Mouse (Mus musculus) forelimb bud, embryonic 11.5 days (tissue): Measurements from ENCODE around the gene Rasl10a.

Source experiments
- DNase-seq: peaks from one replicate; pipeline ENCODE4 v3.0.0-alpha.2; 2012; ENCODE audit warnings: low read depth, low spot score

Rasl10a gene

DNA sequence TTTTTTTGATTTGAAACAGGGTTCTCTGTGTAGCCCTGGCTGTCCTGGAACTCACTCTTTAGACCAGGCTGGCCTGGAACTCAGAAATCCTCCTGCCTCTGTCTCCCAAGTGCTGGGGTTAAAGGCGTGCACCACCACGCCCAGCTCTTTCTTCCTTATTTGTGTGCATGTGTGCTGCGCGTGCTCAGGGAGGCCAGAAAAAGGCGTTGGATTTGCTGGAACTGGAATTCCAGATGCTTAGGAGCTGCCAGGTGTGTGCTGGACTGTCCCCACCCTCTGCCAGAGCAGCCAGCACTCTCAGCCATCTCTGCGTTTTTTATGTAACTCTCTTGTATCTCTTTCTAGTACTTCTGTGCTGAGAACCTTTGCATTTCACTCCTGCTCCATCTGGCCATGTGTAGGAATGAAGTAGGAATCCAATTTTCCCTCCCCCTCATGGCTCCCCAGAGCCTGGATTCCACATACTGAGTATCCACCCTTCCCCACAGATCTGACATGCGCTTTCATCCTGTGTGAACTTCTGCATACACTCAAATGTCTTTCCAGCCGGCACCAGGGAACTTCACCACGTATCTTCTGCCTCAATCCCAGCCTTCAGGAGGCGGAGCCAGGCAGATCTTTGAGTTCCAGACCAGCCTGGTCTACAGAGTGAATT is 5.6 kb upstream of the Rasl10a start:
- no peak for DNase-seq

- no peak for DNase-seq
Observed at GRCm38 (mm10) chr11:5054151-5054550, 3.8 kb upstream of the Rasl10a start.

DNA sequence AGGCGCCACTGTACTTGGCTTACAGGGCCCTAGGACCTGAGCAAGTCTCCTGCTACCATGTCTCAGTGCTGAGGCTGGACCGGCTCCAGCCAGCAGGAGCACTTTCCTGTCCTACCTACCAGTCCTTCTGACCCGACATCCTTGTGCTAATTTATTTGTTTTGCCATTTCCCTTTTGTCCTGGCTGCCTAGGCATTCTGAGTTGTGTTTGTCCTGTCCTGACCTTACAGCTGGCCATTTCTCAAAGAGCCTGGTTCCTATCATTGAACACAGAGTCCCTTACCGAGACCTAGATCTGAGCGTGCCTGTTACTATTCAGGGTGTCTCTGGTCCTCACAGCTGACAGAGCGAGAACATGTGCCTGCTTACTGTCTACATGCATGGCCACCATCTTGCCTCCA is 3.1 kb upstream of the Rasl10a start:
- DNase-seq: no peak

DNA sequence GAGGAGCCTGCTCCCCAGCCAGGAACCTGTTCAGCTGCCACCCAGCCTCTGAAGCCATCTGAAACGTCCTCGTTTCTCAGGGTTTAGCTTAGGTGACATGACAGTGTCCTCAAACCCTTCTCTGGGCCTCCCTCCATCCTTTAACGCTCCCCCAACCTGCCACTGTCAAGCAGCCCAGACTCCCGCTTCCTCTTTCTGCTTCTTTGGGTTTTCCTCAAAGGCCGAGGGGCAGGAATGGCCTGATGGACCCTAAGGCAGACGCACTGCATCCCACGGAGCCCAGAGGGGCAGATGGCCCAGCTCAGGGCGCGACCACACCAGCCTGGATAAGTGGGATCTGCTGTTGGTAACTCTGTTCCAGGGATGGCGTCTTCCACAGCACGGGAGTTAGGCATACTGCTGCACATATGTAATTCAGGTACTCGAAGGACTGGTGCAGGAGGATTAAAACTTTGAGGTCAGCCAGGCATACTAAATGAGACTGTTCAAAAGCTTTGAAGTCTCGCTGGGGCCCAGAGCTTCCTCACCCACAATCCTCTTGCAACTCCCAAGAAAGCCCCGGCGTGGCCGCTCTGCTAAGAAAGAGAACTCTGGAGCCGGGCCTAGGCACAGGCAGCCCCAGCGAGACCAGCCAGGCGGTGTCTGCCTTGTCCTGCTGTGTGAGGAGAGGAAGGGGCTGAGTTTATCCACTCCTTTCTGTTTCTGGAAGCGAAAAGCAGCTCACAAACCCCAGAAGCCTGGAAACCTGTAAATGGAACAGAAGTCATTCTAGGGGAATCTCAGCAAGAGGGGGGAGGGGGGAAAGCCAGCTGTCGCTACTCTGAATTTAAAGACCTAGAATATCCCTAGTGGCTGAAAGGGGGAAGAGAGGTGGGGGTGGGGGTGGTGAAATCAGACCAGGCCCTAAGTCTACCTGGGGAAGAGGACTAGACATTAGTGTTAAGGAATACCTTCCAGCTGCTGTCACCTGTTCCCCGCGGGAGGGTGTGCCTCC is 1.7 kb upstream of the Rasl10a start:
- no peak for DNase-seq

DNA sequence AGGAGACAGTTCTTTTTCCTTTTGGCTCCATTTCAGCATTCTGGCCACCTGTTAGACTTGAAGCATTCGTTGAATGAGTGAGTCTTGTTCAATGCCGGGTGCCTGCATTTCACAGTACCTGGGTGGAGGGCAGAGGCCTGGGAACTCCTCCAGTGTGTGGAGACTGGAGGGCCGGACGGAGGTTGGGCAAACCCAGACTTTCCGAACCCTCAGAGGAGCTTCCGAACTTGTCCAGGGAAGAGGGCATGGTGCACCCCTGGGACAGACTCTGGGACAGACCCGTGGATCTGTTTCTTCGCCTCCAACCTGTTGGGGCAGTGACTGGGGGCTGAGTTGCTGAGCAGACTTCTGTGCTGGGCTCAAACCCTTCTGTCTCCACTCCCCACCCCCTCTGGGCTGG is 864 bp upstream of the Rasl10a start:
- DNase-seq: no peak

DNA sequence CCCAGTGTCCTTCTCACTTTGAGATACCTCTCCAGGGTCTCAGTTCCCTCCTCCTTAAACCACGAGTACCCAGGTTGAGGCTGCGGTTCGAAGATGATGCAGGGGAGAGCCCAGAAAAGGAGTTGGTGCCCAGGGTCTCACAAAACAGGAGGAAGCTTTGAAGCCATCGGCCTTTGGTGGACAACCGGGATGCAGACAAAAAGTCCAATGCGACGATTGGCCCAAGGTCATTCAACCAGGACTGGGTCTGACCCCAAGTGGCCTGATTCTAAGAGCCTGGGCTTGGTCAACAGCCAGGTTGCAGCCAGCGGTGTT is 430 bp upstream of the Rasl10a start:
- DNase-seq: no peak

DNA sequence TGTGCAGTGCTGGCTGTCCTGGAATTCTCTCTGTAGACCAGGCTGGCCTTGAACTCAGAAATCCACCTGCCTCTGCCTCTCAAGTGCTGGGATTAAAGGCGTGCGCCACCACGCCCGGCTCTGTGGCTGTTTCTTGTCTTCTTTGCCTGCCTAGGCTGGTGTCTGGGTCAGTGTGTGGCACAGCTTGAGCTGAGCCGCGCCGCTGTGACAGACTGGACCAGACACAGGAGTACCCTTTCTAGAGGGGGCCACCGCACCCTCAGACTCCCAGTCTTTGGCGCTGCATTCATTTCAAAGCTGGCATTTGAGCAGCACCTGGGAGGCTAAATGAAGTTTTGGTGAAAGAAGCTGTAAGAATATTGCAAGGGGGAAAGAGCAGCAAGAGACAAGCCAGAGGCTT is 855 bp downstream of the Rasl10a start:
- no peak for DNase-seq

- DNase-seq: peak; percentile 53
Observed at GRCm38 (mm10) chr11:5059230-5059629, 1.3 kb downstream of the Rasl10a start.

DNA sequence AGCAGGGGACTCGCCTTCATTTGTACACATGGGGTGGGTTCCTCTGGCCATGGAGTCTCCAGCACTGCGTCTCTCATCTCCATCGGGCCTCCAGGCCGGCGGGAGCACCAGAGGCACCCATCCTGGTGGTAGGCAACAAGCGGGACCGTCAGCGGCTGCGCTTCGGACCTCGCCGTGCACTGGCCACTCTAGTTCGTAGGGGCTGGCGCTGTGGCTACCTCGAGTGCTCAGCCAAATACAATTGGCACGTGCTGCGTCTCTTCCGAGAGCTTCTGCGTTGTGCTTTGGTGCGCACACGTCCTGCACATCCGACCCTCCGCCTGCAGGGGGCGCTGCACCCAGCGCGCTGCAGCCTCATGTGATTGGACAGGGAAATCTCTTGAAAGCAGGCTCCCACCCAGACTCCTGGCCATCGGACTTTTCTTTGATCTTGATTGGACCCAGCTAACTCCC is 1.8 kb downstream of the Rasl10a start:
- peak; percentile 59 for DNase-seq

DNA sequence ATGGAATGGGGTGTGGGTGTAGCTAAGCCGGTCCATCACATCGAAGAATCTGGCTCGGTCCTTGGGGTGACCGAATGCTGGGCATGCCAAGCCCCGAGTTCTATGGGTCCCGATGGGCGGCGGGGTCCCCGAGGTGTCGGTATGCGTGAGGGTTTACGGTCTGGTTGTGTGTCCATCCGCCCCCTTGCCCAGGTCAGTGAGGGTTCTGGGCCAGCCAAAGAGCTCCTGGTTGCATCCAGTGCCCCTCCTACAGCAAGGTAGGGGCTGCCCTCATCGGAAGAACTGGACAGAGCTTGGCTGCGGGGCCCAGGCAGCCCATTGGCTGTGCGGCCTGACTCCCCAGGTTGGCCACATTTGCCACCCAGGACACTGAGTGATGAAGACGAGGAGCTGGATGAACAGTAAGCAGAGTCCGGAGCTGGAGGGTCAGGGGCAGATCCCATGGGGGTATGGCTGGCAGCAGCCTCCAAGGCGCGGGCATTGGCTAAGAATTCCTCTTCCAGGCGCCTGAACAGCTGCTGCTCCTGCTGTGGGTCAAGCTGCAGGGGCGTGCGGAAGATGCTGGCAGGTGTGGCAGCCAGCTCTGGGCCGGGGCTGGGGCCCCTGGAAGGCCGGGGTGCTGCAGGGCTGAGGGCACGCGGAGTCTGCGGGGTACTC is 3.0 kb downstream of the Rasl10a start:
- DNase-seq: no peak

DNA sequence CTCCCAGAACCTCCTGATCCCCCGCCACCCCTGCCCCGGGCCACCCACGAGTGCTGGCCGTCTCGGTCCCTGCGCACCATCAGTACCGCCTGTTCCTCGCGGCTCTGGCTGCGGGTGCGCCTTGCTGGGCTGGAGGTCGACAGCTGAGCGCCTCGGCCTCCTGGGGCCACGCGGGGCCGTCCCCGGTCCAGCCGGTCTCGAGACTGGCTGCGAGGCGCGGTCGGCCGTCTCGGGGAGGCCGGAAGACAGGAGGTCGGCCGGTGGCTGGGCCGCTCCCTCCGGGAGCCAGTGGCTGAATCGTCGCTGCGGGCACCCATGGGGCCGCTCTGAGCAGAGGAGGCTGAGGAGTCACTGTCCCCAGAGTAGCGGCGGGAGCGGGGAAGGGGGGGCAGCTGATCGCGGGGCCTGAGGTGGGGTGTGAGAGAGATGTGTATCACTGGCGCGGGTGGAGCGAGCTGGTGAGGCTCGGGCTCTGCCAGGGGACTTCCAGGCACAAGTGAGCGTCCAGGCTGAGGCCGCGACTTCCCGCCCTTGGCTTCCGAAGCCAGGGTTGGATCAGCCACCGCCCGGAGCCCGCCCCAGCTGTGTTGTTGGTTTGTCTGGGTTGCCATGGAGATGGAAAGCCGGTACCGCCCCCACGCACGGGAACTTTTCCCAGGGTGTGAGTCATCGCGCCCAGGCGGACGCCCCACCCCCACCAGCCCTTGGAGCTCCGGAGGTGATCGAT is 3.6 kb downstream of the Rasl10a start:
- peak; percentile 76 for DNase-seq

- DNase-seq: no peak
Observed at GRCm38 (mm10) chr11:5062326-5062725, 4.4 kb downstream of the Rasl10a start.

DNA sequence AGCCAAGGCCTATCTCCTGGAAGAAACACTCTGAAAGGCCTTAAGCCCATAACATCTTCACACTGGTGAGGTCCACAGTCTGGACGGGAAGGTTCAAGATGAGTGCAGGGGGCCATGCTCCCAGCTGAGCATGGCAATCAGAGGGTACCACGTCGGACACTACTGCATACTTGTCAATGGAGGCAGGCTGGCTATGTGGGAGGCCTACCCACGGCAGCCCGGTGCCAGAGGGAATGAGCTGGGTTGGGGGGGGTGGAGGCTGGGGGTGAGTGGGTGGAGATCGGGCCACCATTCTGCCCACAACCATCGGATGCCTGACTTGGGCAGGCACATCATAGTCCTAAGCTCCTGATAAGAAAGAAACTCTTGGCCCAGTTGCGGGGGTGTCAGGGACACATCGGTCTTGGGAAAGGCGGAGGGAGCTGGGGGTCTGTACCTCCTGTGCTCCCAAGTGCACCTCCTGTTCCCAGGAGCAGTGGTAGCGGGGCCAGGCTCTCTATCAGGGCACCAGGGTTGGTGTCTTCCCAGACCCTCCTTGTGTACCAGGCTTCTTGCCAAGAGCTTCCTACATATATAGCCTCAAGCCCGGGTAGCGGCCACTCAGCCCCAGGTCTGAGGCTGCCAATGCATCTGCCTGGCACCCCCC is 5.1 kb downstream of the Rasl10a start:
- DNase-seq: no peak

DNA sequence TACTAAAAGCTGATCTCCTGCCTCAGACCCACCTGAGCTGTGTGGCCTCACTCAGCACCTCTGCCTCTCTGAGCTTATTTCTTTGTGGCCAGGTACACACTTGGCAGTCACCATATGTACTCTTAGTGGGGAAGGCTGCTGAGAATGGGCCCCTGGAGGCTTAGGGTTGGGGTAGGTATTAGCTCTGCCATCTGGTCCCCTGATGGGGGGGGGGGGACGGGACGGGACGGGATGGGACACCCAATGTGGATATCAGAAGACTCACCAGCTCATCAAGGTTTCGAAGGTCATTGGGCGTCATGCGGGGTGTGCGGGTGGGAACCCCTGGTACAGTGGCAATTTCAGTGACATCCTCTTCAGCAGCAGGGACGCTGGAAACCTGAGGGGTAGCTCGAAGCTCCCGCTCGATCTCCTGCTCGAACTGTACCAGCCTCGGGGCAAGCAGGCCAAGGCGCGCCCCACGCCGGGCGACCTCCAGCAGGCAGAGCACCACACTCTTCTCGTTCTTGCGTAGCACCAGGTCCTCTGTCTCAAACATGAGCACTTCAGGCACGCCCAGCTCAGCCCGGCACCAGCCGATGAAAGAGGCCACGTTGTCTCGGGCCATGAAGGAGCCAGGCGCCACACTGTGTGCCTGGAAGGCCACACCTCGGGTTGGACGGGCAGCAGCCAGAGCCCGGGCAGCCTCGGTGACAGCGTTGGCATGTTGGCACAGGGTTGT is 5.8 kb downstream of the Rasl10a start:
- DNase-seq: no peak

- no peak for DNase-seq
Observed at GRCm38 (mm10) chr11:5064282-5065055, 6.5 kb downstream of the Rasl10a start.

DNA sequence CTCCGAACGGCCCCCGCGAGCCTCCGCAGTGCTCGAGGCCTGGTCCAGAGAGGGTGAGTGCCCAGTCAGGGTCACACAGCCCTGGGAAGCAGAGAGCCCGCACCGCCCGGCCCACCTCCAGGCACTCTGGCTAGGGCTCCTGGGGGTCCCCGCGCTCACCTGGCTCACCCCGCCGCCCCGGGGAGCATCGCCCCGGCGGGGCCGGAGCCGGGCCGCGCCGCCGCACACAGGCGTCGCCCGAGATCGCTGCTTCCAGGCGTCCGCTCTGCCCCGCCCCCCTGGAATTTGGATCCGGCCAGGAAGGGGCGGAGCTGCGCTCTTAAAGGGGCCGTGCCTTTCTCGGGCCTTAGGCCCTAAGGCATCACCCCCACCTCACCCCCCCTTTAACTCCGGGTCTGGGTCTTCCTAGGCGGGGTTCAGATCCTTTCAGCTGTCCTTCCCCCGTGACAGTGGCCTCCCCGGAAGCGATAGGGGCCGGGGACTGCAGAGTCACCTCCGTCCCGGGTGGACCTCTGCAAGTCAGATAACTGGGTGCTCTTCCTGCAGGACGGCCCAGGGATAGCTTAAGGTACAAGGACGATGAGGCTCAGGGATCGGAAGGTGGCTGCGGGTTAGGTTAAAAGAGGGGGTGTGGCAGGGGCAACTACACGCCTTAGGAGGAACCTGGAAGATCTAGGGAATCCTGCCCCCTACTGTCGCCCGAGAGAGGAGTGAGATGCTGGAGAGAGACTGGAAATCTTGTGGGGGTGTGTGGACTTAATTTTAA is 7.3 kb downstream of the Rasl10a start, which contains the start of gene Gas2l1:
Gene Gas2l1, minus strand, starts transcription at position 272 of the 766 bp plus-strand sequence.
- DNase-seq: peak; percentile 81

- no peak for DNase-seq
Observed at GRCm38 (mm10) chr11:5067063-5067462, 9.1 kb downstream of the Rasl10a start.

DNA sequence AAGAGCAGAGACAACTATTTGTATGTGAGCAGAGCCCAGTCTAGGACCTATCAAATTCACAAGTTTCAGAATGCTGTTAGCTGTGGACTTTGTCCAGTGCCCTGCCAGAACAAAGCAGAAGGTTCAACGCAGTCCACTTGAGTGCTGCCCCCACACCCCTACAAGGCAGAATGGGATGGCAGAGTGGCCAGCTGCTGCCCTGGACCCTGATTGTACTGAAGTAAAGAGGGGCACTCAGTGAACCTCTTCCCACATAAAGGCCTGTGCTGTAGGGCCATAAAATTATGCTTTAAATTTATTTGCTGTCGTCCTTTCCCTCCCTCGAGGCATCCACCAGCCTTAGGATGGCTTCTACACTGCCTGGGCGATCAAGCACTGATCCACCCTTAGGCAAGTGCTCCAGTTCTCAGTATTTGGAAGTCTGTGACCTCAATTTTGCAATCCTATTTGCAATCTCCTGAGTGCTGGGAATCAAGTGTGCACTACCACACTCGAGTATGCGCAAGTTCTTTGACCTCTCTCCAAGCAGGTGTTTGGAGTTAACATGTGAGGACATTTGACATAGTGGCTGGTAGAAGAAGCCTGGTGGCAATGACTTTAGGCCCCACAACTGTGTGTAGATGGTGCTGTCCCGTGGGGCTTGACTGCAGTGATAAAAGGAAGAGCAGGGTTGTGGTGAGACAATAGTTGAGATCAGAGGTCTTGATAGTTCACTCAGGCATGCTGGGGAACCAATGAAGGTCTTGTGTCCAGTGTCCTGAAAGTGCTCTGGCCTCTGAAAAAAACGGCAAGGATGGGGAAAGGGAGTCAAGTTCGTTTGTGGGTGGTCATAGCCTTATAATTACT is 10.4 kb downstream of the Rasl10a start:
- no peak for DNase-seq
